Mouse (Mus musculus): Measurements from ENCODE around the gene Dusp8.

Dusp8 gene

GRCm38 (mm10) chr7:142056601-142057061, 39.0 kb downstream of the Dusp8 start:
- in situ Hi-C loops (cut with MboI; ENCODE audit: low sequenced_read_pairs), result no loop called here

- in situ Hi-C loops (cut with MboI; ENCODE audit: low sequenced_read_pairs), result no loop called here
Observed at GRCm38 (mm10) chr7:142055431-142055830, 40.2 kb downstream of the Dusp8 start.

- in situ Hi-C loops (cut with MboI; ENCODE audit: low sequenced_read_pairs), result no loop called here
Observed at GRCm38 (mm10) chr7:142050536-142050935, 45.1 kb downstream of the Dusp8 start.

DNA sequence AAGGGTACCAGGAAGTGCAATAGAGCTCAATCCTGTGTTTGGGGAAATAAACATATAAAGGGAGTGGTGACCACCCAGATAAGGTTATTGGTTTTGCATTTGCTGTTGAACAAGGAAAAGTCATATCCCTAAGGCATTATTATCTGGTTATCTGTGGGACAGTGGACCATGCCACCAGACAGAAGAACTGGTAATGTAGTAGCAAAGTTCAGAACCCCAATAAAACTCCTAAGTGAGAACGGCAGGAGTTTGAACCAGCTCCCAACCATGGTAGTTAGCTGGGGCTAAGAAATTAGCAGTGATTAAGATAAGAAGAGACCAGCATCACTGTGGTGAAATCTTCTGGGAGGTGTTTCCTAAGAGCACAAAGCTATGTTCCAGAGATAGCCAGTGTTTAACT, 49.7 kb downstream of the Dusp8 start:
- in situ Hi-C loops (cut with MboI; ENCODE audit: low sequenced_read_pairs), result no loop called here

GRCm38 (mm10) chr7:142045344-142045743, 50.3 kb downstream of the Dusp8 start:
- in situ Hi-C loops (cut with MboI; ENCODE audit: low sequenced_read_pairs), result no loop called here

- in situ Hi-C loops (cut with MboI; ENCODE audit: low sequenced_read_pairs), result no loop called here
Observed at GRCm38 (mm10) chr7:142040756-142041155, 54.9 kb downstream of the Dusp8 start.

- in situ Hi-C loops (cut with MboI; ENCODE audit: low sequenced_read_pairs), result no loop called here
Observed at GRCm38 (mm10) chr7:142037553-142038170, 58.0 kb downstream of the Dusp8 start.

DNA sequence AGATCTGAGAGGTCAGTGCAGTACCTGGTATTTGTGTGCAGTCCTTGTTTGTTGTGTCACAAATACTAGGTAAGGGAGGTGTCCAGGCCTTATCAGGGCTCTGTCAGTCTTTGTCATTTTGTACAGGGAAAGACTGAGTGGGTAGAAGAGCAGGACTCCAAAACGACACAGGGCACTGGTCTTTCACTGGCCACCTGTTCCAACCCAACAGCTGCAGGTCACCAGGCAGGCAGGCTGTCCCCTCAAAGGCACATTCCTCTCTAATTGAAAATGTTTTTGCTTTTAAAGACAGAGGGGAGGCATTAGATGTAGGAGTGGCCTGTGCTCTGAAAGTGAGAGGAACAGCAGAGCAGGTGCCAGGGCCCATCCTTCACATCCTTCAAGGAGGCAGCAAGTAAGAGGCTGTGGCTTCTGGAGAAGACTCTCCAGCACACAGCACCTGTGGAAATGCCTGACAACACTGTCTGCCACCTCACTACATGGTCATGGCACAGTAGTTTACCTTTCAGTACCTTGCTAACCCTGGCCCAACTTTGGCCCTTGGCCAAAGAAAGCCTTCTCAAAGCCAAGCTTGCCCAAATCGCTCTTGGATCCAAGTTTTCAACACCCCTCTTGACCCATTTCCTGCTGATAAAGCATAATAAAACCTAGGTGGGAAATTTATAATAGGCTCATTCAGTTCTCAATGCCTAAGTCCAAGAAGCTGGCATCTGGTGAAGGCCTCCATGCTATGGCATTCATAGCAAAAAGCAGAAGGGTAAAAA, 60.4 kb downstream of the Dusp8 start:
- in situ Hi-C loops (cut with MboI; ENCODE audit: low sequenced_read_pairs), result no loop called here

- in situ Hi-C loops (cut with MboI; ENCODE audit: low sequenced_read_pairs), result no loop called here
Observed at GRCm38 (mm10) chr7:142034198-142034597, 61.4 kb downstream of the Dusp8 start.

DNA sequence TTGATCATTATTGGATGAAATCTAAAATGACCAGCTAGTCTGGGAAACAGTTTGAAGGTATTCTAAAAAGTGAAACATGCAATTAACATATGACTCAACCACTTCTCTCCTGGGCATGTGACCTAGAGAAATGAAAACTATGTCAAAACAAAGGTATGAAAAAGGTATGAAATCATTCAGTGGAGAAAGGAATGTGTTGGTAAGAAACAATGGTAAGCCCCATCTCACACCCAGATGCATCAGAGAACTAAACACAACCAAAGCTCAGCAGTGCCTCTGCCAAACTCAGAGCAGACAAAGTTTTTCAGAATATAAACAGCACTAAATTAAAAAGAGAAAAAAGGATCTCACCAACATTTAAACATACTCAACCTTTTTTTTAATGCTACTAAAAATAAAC, 65.6 kb downstream of the Dusp8 start:
- in situ Hi-C loops (cut with MboI; ENCODE audit: low sequenced_read_pairs), result no loop called here

Data from CH12F3 (cell line).